In the genomic region with DNA sequence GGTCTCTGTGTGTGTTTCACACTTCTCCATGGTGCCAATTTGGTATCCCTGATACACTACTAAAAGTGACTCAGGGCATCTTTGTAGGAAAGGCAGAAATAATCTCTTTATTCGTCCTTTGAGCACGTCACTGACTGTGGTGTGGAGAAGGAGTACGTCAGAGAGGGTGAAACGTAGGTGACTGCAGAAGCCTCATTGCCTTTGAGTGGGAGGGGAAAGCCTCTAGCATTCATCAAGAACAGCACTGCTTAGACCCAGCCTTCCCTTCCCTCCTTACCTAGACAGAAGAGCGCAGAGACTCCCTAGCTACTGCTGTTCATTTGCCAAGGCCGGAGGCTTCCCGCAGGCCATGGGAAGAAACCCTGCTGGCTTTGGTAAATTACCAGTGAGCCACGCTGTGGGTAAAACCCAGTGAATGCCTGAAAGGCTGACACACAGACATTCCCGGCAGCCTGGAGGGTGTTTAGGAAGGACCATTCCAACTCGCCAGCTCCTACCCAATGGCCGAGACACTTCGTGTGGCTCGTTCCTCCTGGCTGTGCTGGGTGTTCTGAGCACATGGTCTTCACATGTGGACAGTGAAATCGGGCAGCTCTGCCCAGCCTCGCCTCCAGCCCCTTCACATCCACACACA, we compare ENCODE assay signal across 18 mouse cellular contexts. TPM values are rescaled to one million over a fixed set of nuclear protein-coding genes. Genes with fewer than 3 reads are reported as not detected.
DNase-seq lines count a peak whose midpoint lies in the region; ATAC-seq and TF ChIP-seq lines count a peak whose summit lies in the region.
"Had no signal": no experiment of that assay in that cellular context is flagged by ENCODE, and none has a peak within 500 bp of the region (broad histone marks: within the 10 kb centered on the region; RNA-seq: fewer than 3 reads in every experiment).

No protein-coding gene starts in this region.

- H3K27ac ChIP-seq in left cerebral cortex, adult 2 months: peak overlapping the region; percentile 37; the same call in 1 of the 2 replicates
- H3K27ac ChIP-seq: embryonic facial prominence, embryonic 13.5 days; liver, embryonic 12.5 days; midbrain, embryonic 12.5 days; stomach, embryonic 15.5 days had no signal

- intact Hi-C loops in left cerebral cortex, adult 2 months (cut with DNase I): no loop called here

- H3K4me3 ChIP-seq in left cerebral cortex, adult 2 months: no peak overlapping the region
- H3K4me3 ChIP-seq: embryonic facial prominence, embryonic 13.5 days; liver, embryonic 12.5 days; midbrain, embryonic 12.5 days; stomach, embryonic 15.5 days had no signal

- no peak for DNase-seq in frontal cortex, postnatal 14 days (ENCODE audit: low spot score in 2 of 2)
- peak in 1 of 2 experiments; percentile 16 for DNase-seq in left cerebral cortex, adult 2 months (ENCODE audit: extremely low spot score in 1 of 2, low spot score in 2 of 2)
- DNase-seq in left cerebral cortex, adult 11 months (ENCODE audit: low spot score): no peak
- DNase-seq in Muller cell, postnatal 12 days (ENCODE audit: inconsistent ontology term): peak; percentile 59
- peak; percentile 53 for DNase-seq in cerebellum, adult 9-11 months
- DNase-seq in ovary, postnatal 36 days (ENCODE audit: low spot score): no peak
- DNase-seq: adrenal gland, postnatal 25 days; gastrocnemius, postnatal 10 days; kidney, adult 8-10 months; kidney, postnatal 36 days; left cerebral cortex, postnatal 4 days; lung, embryonic 14.5 days had no signal

- TF ChIP-seq CTCF in left cerebral cortex, adult 2 months (IDR thresholded peaks at IDR 0.05): no peak

- peak; percentile 27 for ATAC-seq in frontal cortex, adult (ENCODE audit: low TSS enrichment)
- ATAC-seq: liver, embryonic 12.5 days; Patski had no signal

RNA-seq across cellular contexts. Expression of a gene that starts 17.0 kb away (rescaled TPM):
- total RNA-seq in left cerebral cortex, adult 2 months (2021): 1 to 10 TPM; 1.7 to 1.9 TPM
- total RNA-seq: adrenal gland, postnatal 25 days had no signal

RNA-seq across cellular contexts. Expression of a gene that starts 23.1 kb away (rescaled TPM):
- 10 to 100 TPM; 69.1 to 73.9 TPM for total RNA-seq in left cerebral cortex, adult 2 months (2021)

RNA-seq across cellular contexts. Expression of a gene that starts 44.3 kb away (rescaled TPM):
- total RNA-seq in left cerebral cortex, adult 2 months (2021): 10 to 100 TPM; 17.8 to 19.8 TPM

Comparison
In these comparisons a context has a peak if more than half of its experiments do, and no peak if none do; other contexts are left out.
1. DNase-seq: peak in Muller cell, postnatal 12 days (single experiment) and cerebellum, adult 9-11 months (single experiment); none in frontal cortex, postnatal 14 days (0 of 2), left cerebral cortex, adult 11 months (single experiment) and ovary, postnatal 36 days (single experiment).